Mouse (Mus musculus) heart, embryonic 10.5 days (tissue): ENCODE measurements around the gene Sh2d6. TPM values are rescaled to one million over a fixed set of nuclear protein-coding genes. Genes with fewer than 3 reads are reported as not detected.

Experiments used
- polyA plus RNA-seq: library from polyadenylated mRNA; unstranded; fragments of >200 nt; fragmentation: Nextera tagmentation; extraction: Ambion mirVana; gene quantifications from 2 replicates; pipeline ENCODE4 v1.2.1, GENCODE M21; 2016

Gene Sh2d6
- polyA plus RNA-seq, 1 experiment from 2014 or later = not detected

Other genes with a start within 250 kb of the Sh2d6 start
- 0.12 and 0.30 TPM in 2 replicates for gene Sftpb, start 217.1 kb downstream of the Sh2d6 start, polyA plus RNA-seq
- 43.5 and 53.9 TPM in 2 replicates for gene Usp39, start 176.5 kb downstream of the Sh2d6 start, polyA plus RNA-seq
- gene 0610030E20Rik, start 174.4 kb downstream of the Sh2d6 start, polyA plus RNA-seq = 17.3 and 24.9 TPM in 2 replicates
- gene Tmem150a, start 166.3 kb downstream of the Sh2d6 start, polyA plus RNA-seq = 15.7 and 24.9 TPM in 2 replicates
- 119 and 127 TPM in 2 replicates for gene Rnf181, start 154.8 kb downstream of the Sh2d6 start, polyA plus RNA-seq
- 40.5 and 44.7 TPM in 2 replicates for gene Vamp5, start 141.2 kb downstream of the Sh2d6 start, polyA plus RNA-seq
- gene Vamp8, start 131.0 kb downstream of the Sh2d6 start, polyA plus RNA-seq = 130 and 137 TPM in 2 replicates
- 28.6 and 29.2 TPM in 2 replicates for gene Ggcx, start 107.4 kb downstream of the Sh2d6 start, polyA plus RNA-seq
- gene Mat2a, start 82.1 kb downstream of the Sh2d6 start, polyA plus RNA-seq = 353 and 387 TPM in 2 replicates
- 23.2 and 23.8 TPM in 2 replicates for gene Capg, start 22.7 kb upstream of the Sh2d6 start, polyA plus RNA-seq
- gene Elmod3, start 76.7 kb upstream of the Sh2d6 start, polyA plus RNA-seq = 12.9 and 13.3 TPM in 2 replicates
- 13.5 and 17.0 TPM in 2 replicates for gene Retsat, start 76.8 kb upstream of the Sh2d6 start, polyA plus RNA-seq
- gene Tgoln1, start 95.3 kb upstream of the Sh2d6 start, polyA plus RNA-seq = 27.9 and 29.1 TPM in 2 replicates